Mouse (Mus musculus): Measurements from ENCODE around the gene Trpc4ap.

Gene Trpc4ap

GRCm38 (mm10) chr2:155641540-155642472 lies 50.4 kb downstream of the Trpc4ap start:
- DNase-seq (ENCODE audit: low read depth, low spot score) = no peak

GRCm38 (mm10) chr2:155640656-155641055 lies 51.5 kb downstream of the Trpc4ap start:
- DNase-seq (ENCODE audit: low read depth, low spot score) = no peak

- no peak for DNase-seq (ENCODE audit: low read depth, low spot score)
Observed at GRCm38 (mm10) chr2:155637411-155637810, 54.8 kb downstream of the Trpc4ap start.

DNA sequence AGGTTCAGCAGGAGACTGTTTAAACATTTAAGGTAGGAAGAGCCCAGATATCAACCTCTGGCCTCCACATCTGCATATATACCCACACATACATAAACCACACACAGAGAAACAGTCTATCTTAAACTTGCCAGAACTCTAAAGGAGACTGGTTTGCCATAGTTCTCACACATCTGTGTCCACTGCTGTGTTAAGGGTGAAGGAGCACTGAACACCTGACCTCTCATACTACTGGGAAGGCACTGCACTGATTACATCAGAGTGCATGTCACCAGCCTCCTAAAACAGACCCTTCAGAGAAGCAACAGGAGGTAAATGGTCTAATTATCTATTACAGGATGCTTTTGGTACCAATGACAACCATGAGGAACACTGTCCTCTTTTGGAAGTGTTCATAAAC lies 55.3 kb downstream of the Trpc4ap start:
- DNase-seq (ENCODE audit: low read depth, low spot score) = no peak

- DNase-seq (ENCODE audit: low read depth, low spot score) = no peak
Observed at GRCm38 (mm10) chr2:155635961-155636360, 56.2 kb downstream of the Trpc4ap start.

GRCm38 (mm10) chr2:155634562-155634961 lies 57.6 kb downstream of the Trpc4ap start:
- no peak for DNase-seq (ENCODE audit: low read depth, low spot score)

DNA sequence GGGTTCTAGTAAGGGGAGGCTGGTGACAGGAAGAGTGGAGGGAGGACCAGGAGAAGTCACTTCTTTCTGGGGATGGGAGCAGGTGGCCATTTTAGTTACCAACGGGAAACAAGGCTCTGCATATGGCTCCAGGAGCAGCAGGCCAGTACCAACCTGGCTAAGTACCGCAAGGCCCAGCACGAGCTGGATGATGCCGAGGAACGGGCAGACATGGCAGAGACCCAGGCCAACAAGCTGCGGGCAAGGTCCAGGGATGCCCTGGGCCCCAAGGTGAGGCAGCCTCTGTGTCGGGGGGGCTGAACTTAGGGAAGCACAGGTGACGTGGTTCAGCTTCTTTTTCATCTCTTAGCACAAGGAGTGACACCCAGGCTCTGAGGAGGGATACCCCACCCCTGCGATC lies 58.5 kb downstream of the Trpc4ap start:
- DNase-seq (ENCODE audit: low read depth, low spot score) = no peak

GRCm38 (mm10) chr2:155633121-155633520 lies 59.1 kb downstream of the Trpc4ap start:
- DNase-seq (ENCODE audit: low read depth, low spot score) = peak; percentile 56

DNA sequence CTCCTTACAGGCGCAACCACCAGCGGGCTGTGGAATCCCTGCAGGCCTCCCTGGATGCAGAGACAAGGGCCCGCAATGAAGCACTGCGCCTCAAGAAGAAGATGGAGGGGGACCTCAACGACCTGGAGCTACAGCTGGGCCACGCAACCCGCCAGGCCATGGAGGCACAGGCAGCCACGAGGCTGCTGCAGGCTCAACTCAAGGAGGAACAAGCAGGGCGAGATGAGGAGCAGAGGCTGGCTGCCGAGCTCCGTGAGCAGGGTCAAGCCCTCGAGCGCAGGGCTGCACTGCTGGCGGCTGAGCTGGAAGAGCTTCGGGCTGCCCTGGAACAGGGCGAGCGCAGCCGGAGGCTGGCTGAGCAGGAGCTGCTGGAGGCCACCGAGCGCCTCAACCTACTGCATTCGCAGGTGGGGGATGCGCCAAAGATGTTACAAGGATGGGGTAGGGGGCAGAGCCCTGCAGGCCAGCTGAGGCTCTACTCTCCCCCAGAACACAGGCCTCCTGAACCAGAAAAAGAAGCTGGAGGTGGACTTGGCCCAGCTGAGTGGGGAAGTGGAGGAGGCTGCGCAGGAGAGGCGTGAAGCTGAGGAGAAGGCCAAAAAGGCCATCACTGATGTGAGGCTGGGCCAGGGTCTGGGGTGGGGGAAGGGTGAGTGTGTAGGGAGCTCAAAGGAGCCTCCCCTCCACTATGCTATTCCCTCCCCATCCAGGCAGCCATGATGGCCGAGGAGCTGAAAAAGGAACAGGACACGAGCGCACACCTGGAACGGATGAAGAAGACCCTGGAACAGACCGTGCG lies 59.8 kb downstream of the Trpc4ap start:
- peak; percentile 68 for DNase-seq (ENCODE audit: low read depth, low spot score)

DNA sequence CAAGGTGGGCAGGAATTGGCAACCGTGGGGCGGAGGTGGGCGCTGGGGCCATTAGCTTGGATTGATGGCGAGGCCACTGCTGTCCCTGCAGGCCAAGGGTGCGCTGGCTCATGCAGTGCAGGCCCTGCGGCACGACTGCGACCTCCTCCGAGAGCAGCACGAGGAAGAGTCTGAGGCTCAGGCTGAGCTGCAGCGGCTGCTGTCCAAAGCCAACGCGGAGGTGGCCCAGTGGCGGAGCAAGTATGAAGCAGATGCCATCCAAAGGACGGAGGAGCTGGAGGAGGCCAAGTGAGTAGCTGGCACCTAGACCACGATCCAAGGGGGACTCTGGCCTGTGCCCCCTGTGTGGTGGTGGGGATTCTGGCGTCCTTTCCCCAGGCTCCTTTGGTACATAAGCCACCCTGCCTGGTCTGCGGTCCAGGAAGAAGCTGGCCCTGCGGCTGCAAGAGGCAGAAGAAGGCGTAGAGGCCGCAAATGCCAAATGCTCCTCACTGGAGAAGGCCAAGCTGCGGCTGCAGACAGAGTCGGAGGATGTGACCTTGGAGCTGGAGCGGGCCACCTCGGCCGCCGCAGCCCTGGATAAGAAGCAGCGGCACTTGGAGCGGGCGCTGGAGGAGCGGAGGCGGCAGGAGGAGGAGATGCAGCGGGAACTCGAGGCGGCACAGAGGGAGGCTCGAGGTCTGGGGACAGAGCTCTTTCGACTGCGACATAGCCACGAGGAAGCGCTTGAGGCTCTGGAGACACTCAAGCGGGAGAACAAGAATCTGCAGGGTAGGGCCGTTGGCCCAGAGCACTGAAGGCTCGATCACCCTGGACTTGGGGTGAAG lies 61.4 kb downstream of the Trpc4ap start:
- DNase-seq (ENCODE audit: low read depth, low spot score) = peak; percentile 87

DNA sequence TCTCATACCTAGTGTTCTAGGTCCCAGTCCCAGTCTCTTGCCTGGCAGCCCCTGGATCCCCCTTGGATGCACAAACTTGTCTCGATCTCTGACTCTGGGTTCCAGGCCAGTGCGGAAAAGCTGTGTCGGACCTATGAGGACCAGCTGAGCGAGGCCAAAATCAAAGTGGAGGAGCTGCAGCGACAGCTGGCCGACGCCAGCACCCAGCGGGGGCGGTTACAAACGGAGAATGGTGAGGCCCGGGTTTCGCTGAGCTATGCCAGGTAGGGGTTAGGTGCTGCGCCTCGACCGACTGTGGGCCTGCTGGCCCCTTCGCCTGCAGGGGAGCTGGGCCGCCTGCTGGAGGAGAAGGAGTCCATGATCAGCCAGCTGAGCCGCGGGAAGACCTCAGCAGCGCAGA lies 62.0 kb downstream of the Trpc4ap start:
- DNase-seq (ENCODE audit: low read depth, low spot score) = peak; percentile 40

DNA sequence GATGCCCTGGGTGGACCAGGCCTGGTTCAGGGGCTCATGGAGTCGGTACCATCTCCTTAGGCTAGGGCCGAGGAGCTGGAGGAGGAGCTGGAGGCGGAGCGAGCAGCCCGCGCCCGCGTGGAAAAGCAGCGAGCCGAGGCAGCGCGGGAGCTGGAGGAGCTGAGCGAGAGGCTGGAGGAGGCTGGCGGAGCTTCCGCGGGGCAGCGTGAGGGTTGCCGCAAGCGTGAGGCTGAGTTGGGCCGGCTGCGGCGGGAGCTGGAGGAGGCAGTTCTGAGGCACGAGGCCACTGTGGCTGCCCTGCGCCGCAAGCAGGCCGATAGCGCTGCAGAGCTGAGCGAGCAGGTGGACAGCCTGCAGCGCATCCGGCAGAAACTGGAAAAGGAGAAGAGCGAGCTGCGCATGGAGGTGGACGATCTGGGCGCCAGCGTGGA lies 62.9 kb downstream of the Trpc4ap start:
- peak; percentile 86 for DNase-seq (ENCODE audit: low read depth, low spot score)

- DNase-seq (ENCODE audit: low read depth, low spot score) = peak; percentile 58
Observed at GRCm38 (mm10) chr2:155628519-155628918, 63.7 kb downstream of the Trpc4ap start.

- DNase-seq (ENCODE audit: low read depth, low spot score) = no peak
Observed at GRCm38 (mm10) chr2:155628112-155628511, 64.1 kb downstream of the Trpc4ap start.

GRCm38 (mm10) chr2:155627030-155627738 lies 65.0 kb downstream of the Trpc4ap start:
- DNase-seq (ENCODE audit: low read depth, low spot score) = peak; percentile 91

GRCm38 (mm10) chr2:155626277-155626676 lies 65.9 kb downstream of the Trpc4ap start:
- DNase-seq (ENCODE audit: low read depth, low spot score) = no peak

- peak; percentile 92 for DNase-seq (ENCODE audit: low read depth, low spot score)
Observed at GRCm38 (mm10) chr2:155624730-155625129, 67.5 kb downstream of the Trpc4ap start.

DNA sequence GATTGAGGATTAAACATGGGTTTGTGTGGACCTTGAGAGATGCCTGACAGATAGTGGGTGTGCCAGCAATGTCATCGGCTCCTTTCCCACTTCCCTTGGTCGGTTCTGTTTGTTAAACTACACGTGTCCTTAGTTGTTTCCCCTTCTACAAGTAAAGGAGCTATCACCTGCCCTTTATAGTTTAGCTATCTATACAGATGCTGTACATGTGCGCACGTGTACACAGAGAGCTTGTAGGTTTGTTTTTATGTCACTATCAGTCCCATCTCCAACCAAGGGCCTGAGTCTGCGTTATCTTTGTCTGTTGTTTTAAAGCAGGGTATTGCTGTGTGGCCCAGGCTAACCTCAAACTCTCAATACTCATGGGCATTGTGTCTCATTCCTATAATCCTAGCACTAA lies 68.2 kb downstream of the Trpc4ap start:
- no peak for DNase-seq (ENCODE audit: low read depth, low spot score)

DNA sequence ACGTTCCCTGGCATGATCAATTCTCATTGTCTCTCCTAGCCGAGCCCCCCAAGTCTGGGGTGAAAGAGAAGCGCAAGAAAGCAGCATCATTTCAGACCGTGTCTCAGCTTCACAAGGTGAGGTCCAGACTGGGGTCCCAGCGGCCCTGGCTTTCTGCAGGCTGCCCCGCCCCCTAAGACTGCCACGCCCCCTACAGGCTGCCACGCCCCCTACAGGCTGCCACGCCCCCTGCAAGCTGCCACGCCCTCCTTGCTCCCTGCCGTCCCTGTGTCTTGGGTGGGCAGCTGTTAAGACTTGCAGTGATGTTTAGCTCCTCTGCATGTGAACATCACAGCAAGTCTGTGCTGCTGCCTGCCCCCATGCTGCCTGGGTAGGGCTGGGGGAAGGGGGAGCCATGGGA lies 69.6 kb downstream of the Trpc4ap start:
- peak; percentile 64 for DNase-seq (ENCODE audit: low read depth, low spot score)

- DNase-seq (ENCODE audit: low read depth, low spot score) = peak; percentile 88
Observed at GRCm38 (mm10) chr2:155619817-155620216, 72.4 kb downstream of the Trpc4ap start.

GRCm38 (mm10) chr2:155616971-155617370 lies 75.2 kb downstream of the Trpc4ap start:
- DNase-seq (ENCODE audit: low read depth, low spot score) = peak; percentile 81
